Mouse (Mus musculus) intestine, embryonic 16.5 days (tissue): ENCODE data around the gene Gpatch2l. TPM values are rescaled to one million over a fixed set of nuclear protein-coding genes. Genes with fewer than 3 reads are reported as not detected.
A peak's percentile ranks its signal among the peaks of the same experiment; 100 is the strongest.

Experiments
- ATAC-seq: fragments of 200-750 bp; cut with Nextera tagmentation; 2 replicates; pipeline ENCODE4 v1.8.0; 2017; ENCODE audit warnings: moderate TSS enrichment, moderate library complexity
- H3K27ac ChIP-seq: fragments of 300-500 bp; sonication (generic); 2 replicates; pipeline ENCODE4 v1.5.1; 2014; ENCODE audit warnings: mild to moderate bottlenecking, low read length
- H3K27me3 ChIP-seq: fragments of 300-500 bp; sonication (generic); replicated peaks from 2 replicates; pipeline ENCODE4 v1.6.1; 2014; ENCODE audit warnings: low read length, control low read depth, mixed read lengths; ENCODE audit not compliant: control insufficient read depth, insufficient read depth
- H3K36me3 ChIP-seq: fragments of 300-500 bp; sonication (generic); 2 replicates; pipeline ENCODE4 v1.6.1; 2014; ENCODE audit warnings: low read length, control low read depth; ENCODE audit not compliant: control insufficient read depth, insufficient read depth
- H3K4me1 ChIP-seq: fragments of 300-500 bp; sonication (generic); 2 replicates; pipeline ENCODE4 v1.6.1; 2014; ENCODE audit warnings: low read length, control low read depth, mixed read lengths; ENCODE audit not compliant: control insufficient read depth, insufficient read depth
- H3K4me2 ChIP-seq: fragments of 300-500 bp; sonication (generic); 2 replicates; pipeline ENCODE4 v1.6.1; 2014; ENCODE audit warnings: low read depth, low read length, control low read depth
- H3K4me3 ChIP-seq: fragments of 300-500 bp; sonication (generic); 2 replicates; pipeline ENCODE4 v1.5.1; 2014; ENCODE audit warnings: mild to moderate bottlenecking, low read length
- H3K9ac ChIP-seq: fragments of 300-500 bp; sonication (generic); 2 replicates; pipeline ENCODE4 v1.6.1; 2014; ENCODE audit warnings: low read depth, low read length
- H3K9me3 ChIP-seq: fragments of 300-500 bp; sonication (generic); 2 replicates; pipeline ENCODE4 v1.6.1; 2016; ENCODE audit warnings: low read length, control low read depth; ENCODE audit not compliant: control insufficient read depth
- WGBS: fragments of 180-500 bp; shearing (Covaris S2); extraction: QIAGEN DNeasy Blood & Tissue Kit; methylation state at CpG from one replicate; pipeline ENCODE4 v1.1.7; 2014; 5-methylcytosine and 5-hydroxymethylcytosine counted together
- polyA plus RNA-seq: library from polyadenylated mRNA; unstranded; fragments of >200 nt; fragmentation: Nextera tagmentation; extraction: Ambion mirVana; gene quantifications from 2 replicates; pipeline ENCODE4 v1.2.1, GENCODE M21; 2015

Gpatch2l gene
- polyA plus RNA-seq, 1 experiment from 2014 or later, result 9.8 TPM

DNA sequence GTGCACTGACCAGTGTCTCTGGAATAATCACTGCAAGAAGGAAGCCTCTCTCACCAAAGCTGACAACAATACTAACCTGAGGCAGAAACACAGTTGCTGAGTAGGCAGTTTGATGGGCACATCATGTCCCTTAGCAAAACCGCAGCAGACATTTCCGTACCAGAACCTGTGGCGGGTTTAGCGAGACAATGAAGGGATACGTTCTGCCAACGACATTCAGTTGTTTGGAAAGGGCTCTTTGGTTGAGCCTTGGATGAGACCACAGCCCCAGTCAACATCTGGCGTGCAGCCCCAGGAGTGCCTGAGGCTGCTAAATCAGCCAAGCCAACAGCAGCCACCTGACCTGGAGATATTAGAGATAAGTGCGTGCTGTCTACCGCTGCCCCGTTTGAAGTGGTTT lies 67.8 kb downstream of the Gpatch2l start:
- Histone ChIP-seq H3K27ac (no peak overlapping the region), H3K4me2 (no peak overlapping the region), H3K9me3 (no peaks in the 10 kb centered on the region), H3K4me3 (no peak overlapping the region), H3K4me1 (peaks cover 4% of the 10 kb centered on the region; the same call in 1 of the 2 replicates), H3K36me3 (no peaks in the 10 kb centered on the region), H3K9ac (no peak overlapping the region), H3K27me3 (no peaks in the 10 kb centered on the region)
- 56% methylated on average over 10 of the region's 10 CpGs for WGBS
- ATAC-seq, result no peak

DNA sequence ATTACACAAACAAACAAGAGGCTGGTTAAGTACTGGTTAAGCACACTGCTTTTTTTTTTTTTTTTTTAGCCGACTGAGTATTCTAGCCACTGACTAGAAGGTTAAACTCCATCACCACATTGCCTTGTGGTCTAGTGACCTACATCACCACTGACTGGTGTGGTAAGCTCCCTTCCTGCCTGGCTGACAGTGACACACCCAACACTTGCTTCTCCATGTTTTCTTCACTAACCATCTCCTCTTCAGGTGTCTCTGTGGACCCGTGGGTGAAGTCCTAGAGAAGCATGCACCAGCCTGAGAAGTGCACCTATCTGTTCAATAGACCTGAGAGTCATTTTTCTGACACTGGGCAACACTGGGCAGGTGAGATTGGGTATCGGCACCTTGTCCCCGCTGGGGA lies 68.2 kb downstream of the Gpatch2l start:
- H3K27me3 ChIP-seq, result no peaks in the 10 kb centered on the region
- H3K4me2 ChIP-seq, result no peak overlapping the region
- peaks cover 4% of the 10 kb centered on the region; the same call in 1 of the 2 replicates for H3K4me1 ChIP-seq
- no peak overlapping the region for H3K4me3 ChIP-seq
- ATAC-seq, result no peak
- H3K36me3 ChIP-seq, result no peaks in the 10 kb centered on the region
- WGBS, result 75% methylated on average over 4 of the region's 4 CpGs
- H3K9ac ChIP-seq, result no peak overlapping the region
- no peak overlapping the region for H3K27ac ChIP-seq
- H3K9me3 ChIP-seq, result no peaks in the 10 kb centered on the region

- ATAC-seq, result no peak
- no peak overlapping the region for H3K9ac ChIP-seq
- no peaks in the 10 kb centered on the region for H3K27me3 ChIP-seq
- H3K4me2 ChIP-seq, result peak overlapping the region; percentile 21
- no peaks in the 10 kb centered on the region for H3K36me3 ChIP-seq
- no peak overlapping the region for H3K4me3 ChIP-seq
- no peaks in the 10 kb centered on the region for H3K9me3 ChIP-seq
- 11% methylated on average over 12 of the region's 12 CpGs for WGBS
- no peak overlapping the region for H3K27ac ChIP-seq
- H3K4me1 ChIP-seq, result 0 out of 2 replicates have a peak, but pooled peaks cover 4% of the 10 kb centered on the region
Observed at GRCm38 (mm10) chr12:86320629-86321028, 79.0 kb downstream of the Gpatch2l start.

DNA sequence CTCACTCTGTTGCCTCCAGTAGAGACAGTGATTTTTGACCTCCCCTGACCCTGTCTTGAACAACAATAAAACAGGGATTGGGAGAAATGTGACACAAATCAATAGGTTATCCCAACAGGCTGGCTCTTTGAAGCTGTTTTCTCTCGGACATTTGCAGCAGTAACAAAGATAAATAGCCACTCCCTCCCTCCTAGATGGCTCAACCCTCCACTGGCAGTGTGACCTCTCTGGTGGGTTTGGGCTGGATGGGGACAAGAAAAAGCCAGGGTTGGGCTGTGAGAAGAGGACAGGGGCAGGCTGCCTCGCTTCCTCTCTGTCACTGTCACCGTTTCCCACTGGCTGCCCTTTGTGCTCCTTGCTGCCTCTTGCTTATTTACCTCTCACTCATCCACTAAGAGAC lies 82.6 kb downstream of the Gpatch2l start:
- Histone ChIP-seq H3K36me3 (no peaks in the 10 kb centered on the region), H3K4me1 (0 out of 2 replicates have a peak, but pooled peaks cover 4% of the 10 kb centered on the region), H3K4me3 (no peak overlapping the region), H3K9ac (no peak overlapping the region), H3K9me3 (no peaks in the 10 kb centered on the region), H3K27me3 (no peaks in the 10 kb centered on the region), H3K27ac (no peak overlapping the region), H3K4me2 (no peak overlapping the region)
- no peak for ATAC-seq
- WGBS, result 22% methylated on average over 3 of the region's 3 CpGs

- Histone ChIP-seq H3K9ac (no peak overlapping the region), H3K27ac (no peak overlapping the region), H3K36me3 (no peaks in the 10 kb centered on the region), H3K4me1 (no peaks in the 10 kb centered on the region), H3K4me2 (no peak overlapping the region), H3K27me3 (no peaks in the 10 kb centered on the region), H3K9me3 (no peaks in the 10 kb centered on the region), H3K4me3 (no peak overlapping the region)
- 44% methylated on average over 4 of the region's 4 CpGs for WGBS
- ATAC-seq, result no peak
Observed at GRCm38 (mm10) chr12:86329813-86330212, 88.2 kb downstream of the Gpatch2l start.

GRCm38 (mm10) chr12:86330684-86331083 lies 89.0 kb downstream of the Gpatch2l start:
- Histone ChIP-seq H3K27me3 (no peaks in the 10 kb centered on the region), H3K4me3 (no peak overlapping the region), H3K9me3 (no peaks in the 10 kb centered on the region), H3K9ac (no peak overlapping the region), H3K4me1 (no peaks in the 10 kb centered on the region), H3K27ac (no peak overlapping the region), H3K36me3 (no peaks in the 10 kb centered on the region), H3K4me2 (no peak overlapping the region)
- WGBS, result 86% methylated on average over 9 of the region's 9 CpGs
- ATAC-seq, result no peak

DNA sequence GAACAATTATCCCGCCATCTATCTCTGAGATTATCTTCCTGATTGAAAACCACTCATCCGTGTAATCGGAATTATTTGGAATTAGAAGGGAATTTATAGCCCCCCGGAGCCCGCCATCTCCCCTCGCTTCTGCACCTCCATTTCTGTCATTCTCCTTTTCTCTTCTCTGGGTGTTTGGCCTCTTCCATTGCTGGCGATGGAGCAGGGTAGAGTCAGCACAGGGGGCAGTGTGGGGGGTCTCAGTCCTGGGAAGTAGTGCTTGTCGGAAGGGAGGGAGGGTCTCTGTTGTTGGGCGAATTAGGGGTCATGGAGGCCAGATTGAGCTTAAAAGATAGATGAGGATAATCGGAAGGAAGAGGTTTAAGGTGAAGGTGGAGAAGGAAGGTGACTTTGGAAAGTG lies 89.6 kb downstream of the Gpatch2l start:
- Histone ChIP-seq H3K9me3 (no peaks in the 10 kb centered on the region; the same call in 1 of the 2 replicates), H3K4me1 (no peaks in the 10 kb centered on the region), H3K27me3 (no peaks in the 10 kb centered on the region), H3K36me3 (no peaks in the 10 kb centered on the region), H3K4me2 (no peak overlapping the region), H3K4me3 (no peak overlapping the region), H3K27ac (no peak overlapping the region), H3K9ac (no peak overlapping the region)
- ATAC-seq, result no peak
- WGBS, result 73% methylated on average over 10 of the region's 10 CpGs

GRCm38 (mm10) chr12:86336209-86336608 lies 94.6 kb downstream of the Gpatch2l start:
- H3K4me3 ChIP-seq, result no peak overlapping the region
- no peaks in the 10 kb centered on the region for H3K4me1 ChIP-seq
- no peaks in the 10 kb centered on the region for H3K27me3 ChIP-seq
- H3K4me2 ChIP-seq, result no peak overlapping the region
- no peak overlapping the region for H3K27ac ChIP-seq
- WGBS, result 95% methylated on average over 3 of the region's 3 CpGs
- no peak for ATAC-seq
- no peaks in the 10 kb centered on the region for H3K36me3 ChIP-seq
- H3K9ac ChIP-seq, result no peak overlapping the region
- no peaks in the 10 kb centered on the region; the same call in 1 of the 2 replicates for H3K9me3 ChIP-seq

- ATAC-seq, result no peak
- no peak overlapping the region for H3K4me2 ChIP-seq
- no peak overlapping the region for H3K9ac ChIP-seq
- no peak overlapping the region for H3K4me3 ChIP-seq
- H3K9me3 ChIP-seq, result no peaks in the 10 kb centered on the region; the same call in 1 of the 2 replicates
- H3K27me3 ChIP-seq, result no peaks in the 10 kb centered on the region
- WGBS, result 41% methylated on average over 7 of the region's 7 CpGs
- H3K4me1 ChIP-seq, result no peaks in the 10 kb centered on the region
- no peaks in the 10 kb centered on the region for H3K36me3 ChIP-seq
- no peak overlapping the region for H3K27ac ChIP-seq
Observed at GRCm38 (mm10) chr12:86336887-86337286, 95.2 kb downstream of the Gpatch2l start.
